Mouse (Mus musculus) E14TG2a.4 (cell line): Measurements from ENCODE around the gene Hspbap1.

Source experiments
- CTCF ChIP-seq: conservative IDR thresholded peaks from 2 replicates; pipeline ENCODE4 v1.5.1; 2014; ENCODE audit warnings: low read length
- POU5F1 ChIP-seq: IDR thresholded peaks from 2 replicates; pipeline ENCODE4 v1.6.1; 2014; ENCODE audit warnings: low read length, borderline replicate concordance

DNA sequence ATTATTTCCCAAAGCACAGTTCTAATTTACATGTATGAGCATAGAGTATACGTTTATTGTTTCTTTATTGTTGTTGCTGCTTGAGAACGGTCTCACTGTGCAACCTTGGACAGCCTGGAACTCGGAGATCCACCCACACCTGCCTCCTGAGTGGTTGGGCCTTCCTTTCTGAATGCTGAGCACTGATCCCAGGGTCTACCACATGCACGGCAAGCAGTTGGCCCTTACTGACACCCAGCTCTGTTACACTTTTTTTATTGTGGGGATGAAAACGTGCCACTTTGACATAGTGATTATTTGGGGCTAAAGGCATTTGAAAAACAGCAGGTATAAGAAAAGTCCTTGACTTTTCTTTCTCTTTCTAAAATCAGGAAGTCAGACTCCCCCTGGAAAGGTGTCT is 11.5 kb downstream of the Hspbap1 start:
- TF ChIP-seq POU5F1 (no peak), CTCF (no peak)
